Mouse (Mus musculus) macrophage (primary cell): Measurements from ENCODE around the gene Ccdc12. TPM values are rescaled to one million over a fixed set of nuclear protein-coding genes. Genes with fewer than 3 reads are reported as not detected.

Source experiments
- H3K27ac ChIP-seq: fragments of 350-480 bp; formaldehyde crosslinking; 2 replicates; pipeline ENCODE4 v1.9.0; 2021
- H3K36me3 ChIP-seq: fragments of 350-480 bp; formaldehyde crosslinking; 2 replicates; pipeline ENCODE4 v1.9.0; 2021; ENCODE audit errors: inconsistent target
- H3K4me3 ChIP-seq: fragments of 350-480 bp; formaldehyde crosslinking; 2 replicates; pipeline ENCODE4 v1.9.0; 2021; ENCODE audit errors: inconsistent target
- H3K79me2 ChIP-seq: fragments of 350-480 bp; formaldehyde crosslinking; 2 replicates; pipeline ENCODE4 v1.9.0; 2021; ENCODE audit errors: inconsistent target
- WGBS: methylation state at CpG from one replicate; pipeline ENCODE4 v1.1.7; 2026; ENCODE audit warnings: inconsistent platforms; ENCODE audit not compliant: missing documents; 5-methylcytosine and 5-hydroxymethylcytosine counted together
- polyA plus RNA-seq: library from polyadenylated mRNA; stranded (reverse); fragments of 250-400 nt; gene quantifications from 3 replicates; pipeline ENCODE4 v1.2.4, GENCODE M21; 2018; ENCODE audit warnings: inconsistent platforms

Gene Ccdc12
- polyA plus RNA-seq, 1 experiment from 2014 or later = 80.9 TPM

GRCm38 (mm10) chr9:110718810-110719209, 62.5 kb downstream of the Ccdc12 start:
- Histone ChIP-seq H3K79me2 (no peaks in the 10 kb centered on the region), H3K27ac (no peak overlapping the region), H3K36me3 (peaks cover 10% of the 10 kb centered on the region), H3K4me3 (no peak overlapping the region)
- WGBS = 91% methylated on average over 2 of the region's 3 CpGs

- H3K79me2 ChIP-seq = no peaks in the 10 kb centered on the region
- H3K4me3 ChIP-seq = no peak overlapping the region
- no peak overlapping the region for H3K27ac ChIP-seq
- 87% methylated on average over 4 of the region's 5 CpGs for WGBS
- no peaks in the 10 kb centered on the region; the same call in 1 of the 2 replicates for H3K36me3 ChIP-seq
These were observed 63.7 kb downstream of the Ccdc12 start for GRCm38 (mm10) chr9:110719977-110720376.

- 80% methylated on average over 7 of the region's 10 CpGs for WGBS
- Histone ChIP-seq H3K36me3 (no peaks in the 10 kb centered on the region), H3K27ac (no peak overlapping the region), H3K4me3 (no peak overlapping the region), H3K79me2 (no peaks in the 10 kb centered on the region)
These were observed 65.8 kb downstream of the Ccdc12 start for GRCm38 (mm10) chr9:110722060-110722459.

GRCm38 (mm10) chr9:110725721-110726135, 69.4 kb downstream of the Ccdc12 start:
- H3K36me3 ChIP-seq = no peaks in the 10 kb centered on the region
- H3K27ac ChIP-seq = no peak overlapping the region
- H3K4me3 ChIP-seq = no peak overlapping the region
- H3K79me2 ChIP-seq = no peaks in the 10 kb centered on the region
- 83% methylated on average over 8 of the region's 9 CpGs for WGBS

GRCm38 (mm10) chr9:110726867-110727266, 70.6 kb downstream of the Ccdc12 start:
- 4% methylated on average over 33 of the region's 33 CpGs for WGBS

GRCm38 (mm10) chr9:110729841-110730240, 73.5 kb downstream of the Ccdc12 start:
- Histone ChIP-seq H3K4me3 (no peak overlapping the region), H3K36me3 (no peaks in the 10 kb centered on the region), H3K79me2 (no peaks in the 10 kb centered on the region), H3K27ac (no peak overlapping the region)
- WGBS = 13% methylated on average over 8 of the region's 8 CpGs

More at GRCm38 (mm10) chr9:110726867-110727266, 70.6 kb downstream of the Ccdc12 start:
- Histone ChIP-seq H3K4me3 (no peak overlapping the region), H3K79me2 (no peaks in the 10 kb centered on the region), H3K36me3 (no peaks in the 10 kb centered on the region), H3K27ac (no peak overlapping the region)

- no peak overlapping the region for H3K27ac ChIP-seq
- H3K79me2 ChIP-seq = no peaks in the 10 kb centered on the region
- WGBS = 75% methylated on average over 4 of the region's 4 CpGs
- H3K36me3 ChIP-seq = no peaks in the 10 kb centered on the region
- H3K4me3 ChIP-seq = no peak overlapping the region
These were observed 75.6 kb downstream of the Ccdc12 start for GRCm38 (mm10) chr9:110731859-110732258.

GRCm38 (mm10) chr9:110732623-110733022, 76.3 kb downstream of the Ccdc12 start:
- Histone ChIP-seq H3K79me2 (no peaks in the 10 kb centered on the region), H3K27ac (peak overlapping the region; percentile 32), H3K4me3 (peak overlapping the region; percentile 12; the same call in 1 of the 2 replicates), H3K36me3 (no peaks in the 10 kb centered on the region)
- under 1% methylated on average over 26 of the region's 26 CpGs for WGBS

GRCm38 (mm10) chr9:110733102-110733501, 76.8 kb downstream of the Ccdc12 start:
- 9% methylated on average over 8 of the region's 8 CpGs for WGBS
- Histone ChIP-seq H3K27ac (peak overlapping the region; percentile 32), H3K79me2 (no peaks in the 10 kb centered on the region), H3K4me3 (peak overlapping the region; percentile 12; the same call in 1 of the 2 replicates), H3K36me3 (no peaks in the 10 kb centered on the region)

- Histone ChIP-seq H3K79me2 (no peaks in the 10 kb centered on the region), H3K4me3 (no peak overlapping the region), H3K27ac (no peak overlapping the region), H3K36me3 (no peaks in the 10 kb centered on the region)
- WGBS = 77% methylated on average over 7 of the region's 7 CpGs
These were observed 77.9 kb downstream of the Ccdc12 start for GRCm38 (mm10) chr9:110734154-110734553.

- Histone ChIP-seq H3K4me3 (no peak overlapping the region), H3K27ac (no peak overlapping the region), H3K36me3 (no peaks in the 10 kb centered on the region), H3K79me2 (no peaks in the 10 kb centered on the region)
- 79% methylated on average over 9 of the region's 9 CpGs for WGBS
These were observed 80.1 kb downstream of the Ccdc12 start for GRCm38 (mm10) chr9:110736362-110736761.

- H3K36me3 ChIP-seq = no peaks in the 10 kb centered on the region
- H3K4me3 ChIP-seq = no peak overlapping the region
- no peaks in the 10 kb centered on the region for H3K79me2 ChIP-seq
- 13% methylated on average over 1 of the region's 1 CpGs for WGBS
- H3K27ac ChIP-seq = no peak overlapping the region
These were observed 81.8 kb downstream of the Ccdc12 start for GRCm38 (mm10) chr9:110738054-110738453.

GRCm38 (mm10) chr9:110739961-110740360, 83.7 kb downstream of the Ccdc12 start:
- Histone ChIP-seq H3K4me3 (no peak overlapping the region), H3K36me3 (no peaks in the 10 kb centered on the region), H3K79me2 (no peaks in the 10 kb centered on the region), H3K27ac (no peak overlapping the region)
- WGBS = 73% methylated on average over 7 of the region's 7 CpGs

- H3K27ac ChIP-seq = no peak within 1 kb of the TSS
- no peak within 1 kb of the TSS for H3K4me3 ChIP-seq
- no peaks in the 10 kb centered on the region for H3K36me3 ChIP-seq
- WGBS = 16% methylated on average over 17 of the region's 17 CpGs
- no peaks in the 10 kb centered on the region for H3K79me2 ChIP-seq
These were observed 85.5 kb downstream of the Ccdc12 start, which contains the start of gene Myl3 for GRCm38 (mm10) chr9:110741711-110742294. TSS of gene Myl3 (plus strand) at chr9:110741861.

- Histone ChIP-seq H3K36me3 (no peaks in the 10 kb centered on the region), H3K27ac (no peak overlapping the region), H3K4me3 (no peak overlapping the region), H3K79me2 (no peaks in the 10 kb centered on the region)
- 2% methylated on average over 57 of the region's 71 CpGs for WGBS
These were observed 86.1 kb downstream of the Ccdc12 start for GRCm38 (mm10) chr9:110742295-110742950.
